Mouse (Mus musculus): ENCODE data around the gene Gm20532.
A peak's percentile ranks its signal among the peaks of the same experiment; 100 is the strongest.

Gene Gm20532

DNA sequence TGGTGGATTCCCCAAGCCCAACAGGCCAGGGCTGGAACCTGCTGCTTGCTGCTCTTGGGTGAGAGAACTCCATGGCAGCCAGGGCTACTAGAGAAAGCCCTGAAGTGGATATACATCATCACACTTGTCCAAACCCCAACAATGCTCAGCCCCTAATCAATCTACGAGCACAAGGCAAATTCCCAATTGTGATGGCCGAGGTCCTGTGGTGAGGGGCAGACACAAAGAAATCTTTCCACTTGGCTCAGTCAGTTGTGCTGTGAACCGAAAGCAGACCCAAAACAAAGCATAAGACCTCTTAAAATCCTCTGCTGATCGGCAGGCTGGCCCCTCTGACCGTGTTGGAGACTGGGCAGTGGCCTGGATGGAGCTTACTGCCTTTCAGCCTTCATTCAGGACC, 11.6 kb upstream of the Gm20532 start:
- no peak for DNase-seq

DNA sequence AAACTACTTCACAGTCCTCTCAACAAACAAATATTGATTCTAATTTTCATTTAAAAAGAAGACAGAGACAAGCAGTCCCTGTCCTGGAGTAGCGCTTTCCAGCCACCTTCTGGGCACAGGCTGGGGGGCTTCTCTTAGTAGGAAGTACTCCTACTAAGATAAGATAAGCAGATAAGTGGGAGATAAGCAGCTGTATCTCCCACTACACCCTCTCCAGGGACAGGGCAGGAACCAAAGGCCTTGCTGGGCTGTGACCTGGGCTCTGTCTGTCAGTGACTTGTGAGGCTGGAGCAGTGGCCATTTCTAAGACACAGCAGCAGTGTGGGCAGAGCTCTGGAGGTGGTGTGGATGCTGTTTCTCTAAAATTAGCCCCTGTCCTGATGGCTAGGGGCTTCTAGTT, 11.1 kb upstream of the Gm20532 start:
- no peak for DNase-seq

DNA sequence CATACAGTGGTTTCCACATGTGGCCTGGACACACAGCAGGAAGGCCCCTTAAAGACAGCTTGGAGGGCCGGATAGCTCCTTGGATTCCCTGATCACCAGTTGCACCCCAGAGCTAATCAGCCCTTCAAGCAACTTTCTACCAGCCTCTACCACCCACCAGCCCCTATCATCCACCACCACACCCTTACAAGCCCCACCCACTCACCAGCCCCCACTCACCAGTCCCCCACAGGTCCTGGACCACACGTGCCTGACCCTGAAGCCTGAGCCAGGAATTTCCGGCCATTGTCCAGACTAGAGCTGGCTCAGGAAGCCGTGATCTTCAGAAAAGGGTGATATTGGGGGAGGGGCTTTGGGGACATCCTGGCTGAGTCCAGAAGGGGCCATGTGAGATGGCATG, 10.6 kb upstream of the Gm20532 start:
- DNase-seq: no peak

DNA sequence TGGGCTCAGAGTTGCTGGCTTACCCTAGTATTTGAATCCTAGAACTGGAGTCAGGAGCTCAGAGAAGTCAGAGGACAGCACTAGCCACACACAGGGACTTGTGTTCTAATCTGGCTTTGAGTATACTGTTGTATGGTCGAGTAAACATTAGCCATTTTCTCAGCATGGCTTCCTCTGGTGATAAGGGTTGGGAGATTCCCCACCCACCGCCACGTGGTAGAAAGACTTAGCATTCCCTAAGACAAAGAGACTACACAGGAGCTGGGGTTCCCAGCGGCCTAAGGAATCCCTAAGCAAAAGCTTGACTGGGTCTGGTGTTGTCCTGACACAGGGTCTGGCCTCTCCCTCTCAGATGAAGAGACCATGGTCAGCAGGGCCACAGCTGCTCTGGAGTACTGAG, 10.0 kb upstream of the Gm20532 start:
- DNase-seq: no peak

DNA sequence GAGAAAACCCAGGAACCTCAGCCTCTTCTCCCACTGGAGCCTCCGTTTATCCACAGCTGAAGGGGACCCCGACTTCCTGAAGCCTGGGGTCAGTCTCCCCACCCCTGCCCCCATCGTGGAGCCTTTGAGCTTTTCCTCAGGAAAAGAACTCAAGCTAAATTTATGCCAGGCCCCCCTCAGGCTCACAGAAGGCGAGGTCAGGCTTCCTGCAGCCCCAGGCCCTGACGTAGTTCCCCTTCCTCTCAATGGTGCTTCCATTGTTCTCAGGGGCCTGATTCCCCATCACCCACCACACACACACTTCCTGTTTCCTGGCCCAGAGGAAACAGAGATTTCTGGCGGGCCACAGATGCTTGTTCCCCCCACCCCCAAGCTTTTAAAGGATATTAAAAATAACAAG, 8.1 kb upstream of the Gm20532 start:
- no peak for DNase-seq

DNA sequence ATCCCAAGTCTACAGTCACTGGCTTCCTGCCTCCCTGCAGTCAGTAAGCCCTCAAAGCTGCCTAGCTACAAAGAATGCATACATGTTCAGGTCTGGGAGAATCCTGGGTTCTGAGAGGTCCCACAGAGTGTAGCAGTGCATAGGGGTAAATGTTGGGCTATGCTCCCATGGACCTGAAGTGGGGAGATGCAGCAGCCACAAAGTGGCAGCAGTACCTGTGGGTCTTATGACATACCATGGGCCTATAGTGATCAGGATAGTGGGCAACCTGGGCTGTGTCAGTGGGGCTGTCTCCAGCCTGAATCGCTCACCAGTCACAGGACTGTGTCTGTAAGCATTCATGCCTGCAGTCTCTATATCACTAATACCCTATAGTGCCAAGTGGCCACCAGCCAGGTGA, 6.7 kb upstream of the Gm20532 start, which contains the start of gene Egfl7:
Gene Egfl7, plus strand, starts transcription at position 301 of the 400 bp plus-strand sequence.
- no peak for DNase-seq

DNA sequence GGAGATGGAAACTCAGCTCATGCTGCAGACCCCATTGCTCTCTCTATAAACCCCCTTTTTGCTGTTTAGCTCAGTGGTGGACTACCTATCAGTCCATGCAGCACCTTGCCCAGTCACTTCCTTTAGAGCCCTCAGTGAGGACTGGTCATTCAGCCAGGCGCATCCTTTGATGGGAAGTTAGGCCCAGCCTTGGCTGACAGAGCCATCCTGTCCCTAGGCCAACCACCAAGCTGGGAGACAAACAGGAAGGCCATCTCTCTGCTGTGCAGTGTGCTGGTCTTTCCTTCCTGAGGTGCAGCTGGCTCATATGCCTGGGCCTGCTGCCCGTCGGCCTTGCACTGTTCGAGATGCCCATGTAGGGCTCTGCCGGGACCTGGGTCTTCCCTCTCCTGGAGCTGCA, 5.7 kb upstream of the Gm20532 start:
- DNase-seq: no peak

DNA sequence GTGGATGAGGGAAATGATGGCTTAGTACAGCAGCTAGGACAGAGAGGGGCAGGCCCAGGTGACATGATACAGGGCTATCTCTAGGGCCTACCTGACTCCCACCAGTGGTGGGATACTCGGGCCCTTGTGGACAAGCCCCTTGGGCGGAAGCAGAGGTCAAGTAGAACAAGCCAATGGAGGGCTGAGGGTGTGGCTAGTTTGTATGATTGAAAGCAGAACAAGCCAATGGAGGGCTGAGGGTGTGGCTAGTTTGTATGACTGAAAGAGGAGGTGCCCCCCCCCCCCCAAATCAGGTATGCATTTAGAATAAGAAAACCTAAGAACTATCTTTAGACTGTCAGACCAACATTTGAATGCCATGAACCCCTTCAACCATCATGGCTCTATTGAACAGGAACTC, 4.2 kb upstream of the Gm20532 start:
- no peak for DNase-seq

DNA sequence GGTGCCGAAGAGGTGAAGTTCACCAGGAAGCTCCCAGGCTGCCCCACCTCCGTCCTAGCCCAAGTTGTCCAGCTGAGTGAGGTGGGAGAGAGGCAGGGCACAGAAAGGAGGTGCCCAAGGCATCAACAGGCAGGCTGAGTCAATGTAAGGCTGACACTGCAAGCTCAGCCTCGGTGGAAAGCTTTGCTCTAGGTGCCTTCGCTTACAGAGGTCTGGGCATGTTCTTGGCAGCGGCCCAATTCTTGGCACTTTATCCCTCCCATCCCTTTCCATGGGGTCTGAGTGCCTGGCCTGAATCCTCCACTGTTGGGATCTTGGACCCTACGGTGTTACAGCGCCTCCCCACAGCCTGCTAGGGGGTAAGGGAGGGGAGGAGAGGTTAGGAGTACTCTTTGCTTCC, 3.7 kb upstream of the Gm20532 start:
- DNase-seq: no peak

DNA sequence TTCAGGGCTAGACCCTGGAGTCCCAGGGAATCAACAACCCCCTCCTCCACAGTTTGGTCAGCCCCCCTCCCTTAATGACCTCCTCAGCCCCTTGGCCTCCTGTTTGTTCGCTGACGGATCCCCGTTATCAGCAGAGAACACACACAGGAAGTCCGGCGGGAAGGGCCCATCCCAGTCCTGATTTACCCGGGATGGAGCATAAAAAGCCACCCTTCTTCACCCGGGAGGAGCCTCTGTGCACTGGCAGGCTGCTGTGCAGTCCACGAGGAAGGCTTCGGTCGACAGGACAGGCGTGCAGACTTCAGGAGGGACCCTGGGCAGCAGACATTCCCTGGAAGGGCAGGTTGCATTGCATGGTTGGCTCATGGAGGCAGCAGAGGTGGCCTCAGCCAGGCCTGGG, 2.8 kb upstream of the Gm20532 start:
- DNase-seq: no peak

DNA sequence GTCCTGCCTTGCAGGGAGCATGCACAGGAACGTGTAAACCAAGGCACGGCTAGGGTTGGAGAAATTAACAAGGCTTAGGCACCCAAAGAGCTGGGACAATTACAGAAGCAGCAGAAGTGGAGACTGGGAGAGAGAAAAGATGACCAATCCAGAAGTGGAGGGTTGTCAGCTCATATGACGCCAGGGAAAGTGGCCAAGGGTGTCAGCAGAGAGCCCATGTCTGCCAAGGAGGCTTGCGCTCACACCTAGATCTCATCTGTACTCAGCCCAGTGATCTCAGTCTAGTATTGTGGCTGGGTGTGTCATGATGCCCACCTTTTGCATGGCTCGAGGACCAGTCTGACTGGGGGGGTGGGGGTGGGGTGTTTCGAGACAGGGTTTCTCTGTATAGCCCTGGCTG, 726 bp upstream of the Gm20532 start:
- DNase-seq: no peak

DNA sequence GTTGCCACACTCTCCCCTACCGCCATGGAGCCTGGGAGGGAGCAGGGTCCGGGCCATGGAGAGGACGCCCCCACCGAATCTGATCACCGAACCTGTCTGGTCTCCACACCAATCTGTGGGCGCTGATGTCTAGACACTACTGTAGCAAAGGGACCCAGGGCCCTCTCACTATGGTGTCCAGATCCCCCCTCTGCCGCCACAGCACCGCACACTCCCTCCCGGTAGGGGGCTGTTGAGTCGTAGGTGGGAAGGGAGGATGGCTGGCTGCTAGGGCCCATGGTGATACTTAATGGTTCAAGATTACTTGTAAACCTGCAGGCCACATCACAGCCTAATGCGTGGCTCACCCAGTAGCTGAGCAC, 586 bp downstream of the Gm20532 start:
- DNase-seq: no peak

DNA sequence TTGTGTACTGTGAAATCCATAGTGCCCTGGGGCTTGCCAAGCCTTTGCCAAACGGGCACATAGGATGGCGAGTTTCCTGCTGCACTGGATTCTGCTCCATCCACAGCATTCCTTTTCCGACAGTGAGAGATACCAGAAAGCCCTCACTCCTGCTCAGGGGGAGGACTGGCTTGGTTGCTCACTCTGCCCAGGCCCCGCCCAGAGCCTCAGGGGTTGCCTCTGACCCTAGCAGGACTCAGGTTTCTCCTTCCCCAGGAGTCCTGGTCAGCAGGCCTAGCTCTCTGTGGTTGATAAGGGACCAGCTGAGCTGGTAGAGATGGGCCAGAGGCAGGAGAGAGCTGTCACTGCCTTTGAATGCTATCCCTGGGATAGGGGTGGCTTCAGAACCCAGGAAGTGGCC, 2.1 kb downstream of the Gm20532 start:
- DNase-seq: no peak

DNA sequence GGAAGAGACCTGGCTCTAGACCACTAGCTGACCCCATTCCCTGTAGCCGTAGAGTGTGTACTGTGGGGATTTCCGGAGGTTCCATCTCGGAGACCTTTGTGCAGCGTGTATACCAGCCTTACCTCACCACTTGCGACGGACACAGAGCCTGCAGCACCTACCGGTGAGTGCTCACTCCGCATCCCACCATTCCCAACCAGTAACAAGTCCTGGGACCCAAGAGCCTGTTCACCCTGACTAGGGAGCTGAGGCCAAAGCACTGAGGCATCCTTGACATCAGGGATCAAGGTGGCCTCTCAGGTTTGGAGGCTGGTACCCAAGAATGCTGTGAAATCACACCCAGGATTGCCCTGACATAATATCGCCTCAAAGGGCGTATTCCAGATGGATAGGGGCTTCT, 2.8 kb downstream of the Gm20532 start:
- no peak for DNase-seq

DNA sequence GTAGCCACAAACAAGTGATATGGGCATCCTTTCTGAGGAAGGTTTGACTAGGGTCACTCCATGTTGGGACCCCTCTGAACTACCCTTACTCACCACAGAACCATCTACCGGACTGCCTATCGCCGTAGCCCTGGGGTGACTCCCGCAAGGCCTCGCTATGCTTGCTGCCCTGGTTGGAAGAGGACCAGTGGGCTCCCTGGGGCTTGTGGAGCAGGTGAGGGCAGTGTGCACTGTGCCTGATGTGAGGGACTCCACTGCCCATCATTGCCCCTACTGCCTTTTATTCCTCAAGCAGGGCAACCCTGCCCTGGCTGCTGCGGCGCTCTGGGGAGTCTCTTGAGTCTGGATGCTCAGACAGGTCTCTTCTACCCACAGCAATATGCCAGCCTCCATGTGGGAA, 3.8 kb downstream of the Gm20532 start:
- no peak for DNase-seq

DNA sequence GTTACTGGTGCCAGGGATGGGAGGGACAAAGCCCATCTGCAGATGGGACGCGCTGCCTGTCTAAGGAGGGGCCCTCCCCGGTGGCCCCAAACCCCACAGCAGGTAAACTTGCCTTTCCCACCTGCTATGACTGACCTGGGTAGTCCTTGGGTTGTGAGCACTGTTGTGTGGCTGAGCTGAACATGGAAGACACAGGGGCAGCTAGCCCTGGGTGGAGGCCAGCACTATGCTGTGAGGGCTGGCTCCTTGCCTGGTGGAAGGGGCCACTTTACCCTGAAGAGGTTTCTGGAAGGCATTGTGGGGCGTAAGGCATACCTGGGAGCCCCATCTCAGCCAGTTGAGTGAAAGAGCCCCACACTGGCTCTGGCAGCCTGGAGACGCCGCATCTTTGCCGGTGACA, 4.5 kb downstream of the Gm20532 start:
- no peak for DNase-seq

DNA sequence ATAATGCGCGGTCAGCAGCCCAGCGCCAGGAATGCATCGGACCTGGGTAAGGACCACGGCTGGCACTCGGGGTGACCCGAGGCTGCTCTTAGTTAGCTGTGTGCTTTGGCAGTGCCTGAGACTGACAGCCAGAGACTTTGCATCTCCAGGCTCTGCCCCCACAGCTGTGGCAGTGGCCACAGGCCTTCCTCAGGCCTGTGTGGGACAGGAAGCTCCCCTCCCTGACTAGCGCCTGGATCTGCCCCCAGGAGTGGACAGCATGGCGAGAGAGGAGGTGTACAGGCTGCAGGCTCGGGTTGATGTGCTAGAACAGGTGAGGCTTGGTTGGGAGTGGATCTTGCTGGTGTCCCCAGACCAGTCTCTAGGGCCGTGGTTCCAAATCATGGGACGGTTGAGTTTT, 5.0 kb downstream of the Gm20532 start:
- no peak for DNase-seq

DNA sequence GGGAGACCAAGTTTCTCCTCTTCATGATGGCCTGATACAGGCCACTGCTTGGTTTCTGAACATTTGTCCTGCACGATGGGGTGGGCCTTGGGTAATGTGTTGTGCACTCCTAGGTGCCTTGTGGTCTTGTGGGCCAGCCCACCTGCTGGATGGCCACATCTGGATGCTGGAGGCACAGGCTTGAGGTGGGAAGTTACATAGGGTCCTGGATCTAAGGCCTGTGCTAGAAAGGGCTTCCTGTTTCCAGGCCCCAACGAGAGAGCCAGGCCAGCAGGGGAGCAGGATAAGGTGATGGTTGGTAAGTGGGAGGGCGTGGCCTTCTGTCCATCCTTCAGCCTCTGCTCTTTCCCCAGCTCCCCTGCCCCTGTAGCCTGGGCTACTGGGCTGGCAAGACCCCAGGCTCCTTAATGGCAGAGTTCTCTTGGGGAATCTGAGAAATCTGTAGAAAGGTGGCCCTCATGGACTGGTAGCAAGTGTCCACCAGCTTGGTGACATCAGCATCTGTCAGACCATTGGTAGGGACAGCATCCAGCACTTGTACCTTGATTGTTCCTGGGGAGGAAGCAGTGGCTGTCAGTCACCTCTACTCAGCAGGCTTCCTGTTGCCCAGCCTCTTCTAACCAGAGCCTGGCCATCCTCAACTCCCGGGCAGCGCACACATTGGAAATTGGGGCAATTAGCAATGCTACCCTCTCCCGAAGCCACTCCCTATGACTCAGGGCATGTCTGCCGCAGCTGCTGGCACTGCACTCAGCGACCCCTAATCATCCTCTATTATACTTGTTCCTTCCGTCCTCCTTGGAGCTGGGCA, 7.0 kb downstream of the Gm20532 start:
- no peak for DNase-seq

DNA sequence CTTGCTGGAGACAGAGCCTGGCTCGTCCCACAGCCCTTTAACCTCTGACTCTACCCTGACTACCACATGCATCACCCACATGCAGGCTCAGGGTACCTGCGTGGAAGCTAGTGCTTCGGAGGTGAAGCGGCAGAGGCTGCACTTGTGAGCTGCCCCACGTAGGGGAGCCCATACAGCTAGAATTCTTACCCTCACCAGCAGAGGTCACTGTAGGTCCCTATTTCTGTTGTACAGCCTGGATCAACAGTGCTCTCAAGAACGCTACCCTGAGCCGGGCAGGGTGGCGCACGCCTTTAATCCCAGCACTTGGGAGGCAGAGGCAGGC, 7.5 kb downstream of the Gm20532 start:
- peak in 1 of 2 experiments; percentile 24 for DNase-seq

DNA sequence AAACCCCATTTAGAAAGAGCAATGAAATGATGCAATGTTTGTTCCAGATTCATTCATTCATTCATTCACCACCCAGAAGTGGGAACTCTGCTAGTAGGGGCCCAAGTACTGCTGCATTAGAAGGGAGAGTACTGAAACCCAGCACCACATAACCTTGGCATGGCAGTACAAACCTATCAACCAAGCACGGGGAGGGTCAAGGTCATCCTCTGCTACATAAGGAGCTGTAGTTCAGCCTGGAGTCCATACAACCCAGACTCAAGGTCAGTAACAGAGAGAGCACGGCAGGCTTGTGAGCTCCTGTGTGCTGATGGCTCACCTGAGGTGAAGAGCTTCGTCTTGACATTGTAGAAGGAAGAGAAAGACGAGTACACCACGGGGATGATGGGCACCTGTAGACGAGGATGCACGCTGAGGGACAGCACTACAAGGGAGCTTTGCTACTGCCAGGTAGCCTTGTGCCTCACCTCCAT, 8.1 kb downstream of the Gm20532 start:
- no peak for DNase-seq

DNA sequence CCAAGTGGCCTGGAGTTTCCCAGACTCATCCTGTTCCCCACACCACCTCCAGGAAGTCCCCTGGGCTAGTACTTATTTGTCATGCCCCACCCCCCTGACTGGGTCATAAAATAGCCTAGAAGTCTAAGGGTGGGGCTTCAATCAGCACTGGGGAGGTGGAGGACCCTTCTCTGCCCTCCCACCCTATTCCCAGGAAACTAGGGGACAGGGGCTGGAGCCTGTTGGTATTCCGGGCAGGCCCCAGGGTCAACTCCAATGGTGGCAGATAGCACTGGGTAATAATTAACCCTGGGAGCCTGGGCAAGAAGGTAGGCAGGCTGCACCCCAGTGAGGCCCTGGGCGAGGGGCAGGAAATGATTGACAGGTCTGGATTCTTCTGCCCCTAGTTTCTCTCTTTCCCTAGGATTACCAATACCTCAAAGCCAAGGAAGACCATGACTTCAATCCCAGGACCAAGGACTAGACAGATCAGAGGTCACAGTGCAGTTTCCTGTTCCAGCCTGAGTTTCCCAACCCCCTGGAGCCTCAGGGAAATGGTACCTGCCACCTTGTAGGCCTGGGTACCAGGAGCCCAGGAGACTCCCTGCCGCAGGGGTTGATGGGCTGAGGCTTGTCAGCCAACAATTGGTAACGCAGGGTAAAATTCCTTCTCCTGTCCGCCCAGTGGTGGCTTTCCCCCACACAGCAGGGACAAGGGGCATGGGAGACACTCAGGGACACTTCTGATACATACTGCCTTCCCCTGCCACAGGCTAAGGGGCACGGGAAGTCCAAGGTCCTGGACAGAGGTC, 8.7 kb downstream of the Gm20532 start:
- no peak for DNase-seq

DNA sequence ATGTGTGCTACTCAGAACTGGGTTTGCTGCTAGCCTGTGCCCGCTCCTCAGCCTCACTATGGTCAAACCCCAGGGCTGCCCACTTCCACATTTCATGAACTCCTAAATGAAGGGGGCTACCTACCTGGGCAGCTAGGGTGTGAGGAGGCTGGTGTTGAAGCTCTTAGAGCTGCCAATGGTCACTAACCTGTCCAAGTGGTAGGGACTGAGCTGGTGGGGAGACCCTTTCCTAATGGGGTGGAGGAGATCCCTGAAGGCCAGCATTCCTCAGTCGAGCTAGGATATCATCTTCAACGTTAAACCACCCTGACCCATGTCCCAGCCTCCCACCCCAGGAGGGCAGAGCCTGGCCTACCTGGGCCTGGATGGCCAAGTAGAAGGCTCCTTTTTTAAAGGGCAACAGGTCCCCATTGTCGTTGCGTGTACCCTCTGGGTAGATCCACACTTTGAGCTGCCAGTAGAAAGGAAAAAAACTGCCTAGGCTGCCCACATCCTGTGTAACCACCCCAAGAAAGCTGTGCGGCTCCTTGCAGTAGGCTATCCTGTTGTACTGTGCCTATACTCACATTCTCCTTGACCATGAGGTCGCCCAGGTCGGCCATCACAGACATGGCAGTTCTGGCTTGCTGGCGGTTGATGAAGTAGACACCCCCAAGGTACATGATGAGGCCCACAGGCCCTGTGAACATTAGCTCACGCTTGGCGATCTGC, 9.4 kb downstream of the Gm20532 start:
- DNase-seq: no peak

DNA sequence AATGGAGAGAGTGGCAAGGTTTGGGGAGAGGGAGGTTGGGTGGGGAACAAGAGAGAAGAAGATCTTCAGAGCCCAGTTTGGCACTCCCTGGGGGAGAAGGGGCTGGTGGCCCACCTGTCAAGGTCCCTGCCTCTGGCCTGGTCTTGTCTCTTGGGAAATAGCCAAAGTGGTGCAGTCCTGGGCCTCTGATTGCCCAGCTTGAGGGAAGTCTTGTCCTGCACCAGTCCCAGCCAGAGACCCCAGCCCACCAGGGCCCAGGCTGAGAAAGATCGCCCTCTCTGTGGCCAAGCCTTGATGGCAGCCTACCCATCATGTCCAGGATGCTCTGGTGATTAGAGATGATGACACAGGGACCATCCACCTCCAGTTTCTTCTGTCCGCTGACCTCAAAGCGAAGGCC, 10.5 kb downstream of the Gm20532 start:
- DNase-seq: no peak

DNA sequence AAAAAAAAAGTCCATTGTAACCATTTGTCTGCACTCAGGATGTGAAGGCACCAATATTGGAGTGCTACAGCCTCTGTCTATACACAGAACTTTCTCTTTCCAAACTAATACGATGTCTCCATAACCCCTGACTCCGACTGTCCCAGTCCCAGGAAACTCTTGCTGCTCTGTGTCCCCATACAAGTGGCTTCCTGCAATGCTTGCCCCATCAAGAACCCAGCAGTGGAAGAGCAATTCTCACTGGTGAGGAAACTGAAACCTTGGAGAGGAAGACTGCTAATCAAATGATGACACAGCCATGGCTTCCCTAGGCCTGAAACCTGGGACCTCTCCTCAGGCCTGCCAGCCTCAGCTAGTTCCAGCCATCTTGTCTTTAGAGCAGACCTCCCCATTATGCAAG, 11.4 kb downstream of the Gm20532 start:
- DNase-seq: no peak

All from cerebellum, postnatal 36 days (tissue).